Mouse (Mus musculus): ENCODE data around the gene Adamts17.

Gene Adamts17

DNA sequence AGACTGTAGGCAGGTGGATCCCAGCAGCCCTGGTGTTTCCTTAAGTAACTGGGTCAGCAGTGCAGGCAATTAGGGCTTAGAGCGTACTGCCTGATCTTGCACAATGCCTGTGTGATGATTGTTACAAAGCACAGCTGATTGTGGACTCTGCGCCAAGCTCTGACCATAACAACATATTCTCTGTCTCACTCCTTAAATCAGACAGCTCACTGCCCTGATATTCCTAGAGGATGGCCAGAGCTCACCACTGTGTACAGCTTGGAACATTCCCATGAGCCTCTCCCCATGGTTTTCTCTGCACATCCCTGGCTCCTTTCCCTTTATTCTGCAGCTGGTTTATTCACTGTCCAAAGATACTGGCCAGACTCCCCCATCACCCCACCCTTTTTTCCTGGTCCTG, 194.8 kb downstream of the Adamts17 start:
- DNase-seq (ENCODE audit: low spot score), result no peak

DNA sequence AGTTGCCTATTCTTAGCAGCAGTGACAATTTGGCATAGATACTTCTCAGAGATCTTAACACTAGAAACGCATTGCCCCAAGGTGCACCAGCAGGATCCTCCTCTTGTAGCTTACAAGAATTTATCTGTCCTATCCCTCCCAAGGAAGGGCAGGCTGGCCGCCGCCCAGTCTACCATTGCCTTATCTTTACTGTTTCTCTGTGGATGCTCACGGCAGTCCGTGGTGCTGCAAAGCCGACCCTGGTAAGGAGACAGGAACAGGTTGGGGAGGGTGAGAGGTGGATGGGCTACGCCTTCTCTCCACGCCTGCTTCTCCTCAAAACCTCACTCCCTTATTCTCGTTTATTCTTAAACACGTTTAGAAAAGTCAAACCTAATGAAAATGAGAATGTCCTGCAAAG, 195.7 kb downstream of the Adamts17 start:
- no peak for DNase-seq (ENCODE audit: low spot score)

DNA sequence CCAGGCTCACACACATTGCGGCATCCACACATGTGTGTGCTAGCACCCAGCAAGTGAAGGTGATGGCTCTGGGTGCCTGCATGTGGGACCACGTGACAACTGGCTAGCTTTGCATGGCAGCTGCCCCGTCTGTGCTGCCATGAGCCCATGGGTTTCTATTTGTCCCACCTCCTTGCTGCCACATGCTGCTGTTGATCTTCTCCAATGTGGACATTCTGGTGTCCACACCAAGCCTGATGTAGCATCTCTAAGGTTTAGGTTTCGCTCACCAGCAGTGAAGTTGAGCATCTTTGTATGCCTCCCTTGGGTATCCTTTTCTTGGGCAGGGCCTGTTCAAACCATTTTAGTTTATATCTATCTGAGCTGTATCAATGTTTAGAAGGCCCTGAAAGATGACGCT, 196.1 kb downstream of the Adamts17 start:
- DNase-seq (ENCODE audit: low spot score), result no peak

GRCm38 (mm10) chr7:67036502-67037485, 197.3 kb downstream of the Adamts17 start:
- no peak for DNase-seq (ENCODE audit: low spot score)

DNA sequence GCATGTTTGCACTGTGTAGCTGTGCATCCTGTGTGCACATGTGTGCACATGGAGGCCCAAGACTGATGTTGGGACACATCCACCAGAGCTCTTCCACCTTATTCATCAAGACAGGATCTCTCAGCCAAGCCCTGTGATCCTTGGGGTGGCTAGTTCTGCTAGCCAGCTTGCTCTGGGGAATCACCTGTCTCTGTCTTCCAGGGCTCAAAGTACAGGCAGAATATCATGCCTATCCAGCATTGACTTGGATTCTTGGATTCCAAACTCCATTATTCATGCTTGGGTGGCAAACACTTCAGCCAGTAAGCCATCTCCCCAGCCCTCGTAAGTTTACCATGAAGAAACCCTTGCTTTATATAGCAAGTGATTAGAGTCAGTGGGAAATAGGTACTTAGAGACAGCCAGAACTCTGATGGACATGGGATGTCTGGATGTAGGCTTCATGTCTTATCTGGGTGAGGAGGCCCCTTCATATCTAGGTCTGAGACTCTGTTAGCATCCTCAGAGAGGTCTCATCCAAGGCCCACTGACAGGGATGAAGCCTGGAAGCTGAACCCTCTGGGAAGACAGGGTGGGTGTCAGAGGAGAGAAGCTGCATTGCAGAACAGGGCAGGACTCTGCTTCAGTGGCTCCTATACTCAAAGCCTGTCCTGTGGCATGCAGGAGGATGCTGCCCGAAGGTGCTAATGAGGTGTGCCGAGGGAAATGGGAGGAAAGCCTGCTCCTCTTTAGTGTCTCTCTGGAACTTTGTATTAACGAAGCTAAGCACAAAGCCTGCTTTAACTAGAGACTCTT, 198.4 kb downstream of the Adamts17 start:
- DNase-seq (ENCODE audit: low spot score), result no peak

GRCm38 (mm10) chr7:67039143-67039542, 199.6 kb downstream of the Adamts17 start:
- no peak for DNase-seq (ENCODE audit: low spot score)

DNA sequence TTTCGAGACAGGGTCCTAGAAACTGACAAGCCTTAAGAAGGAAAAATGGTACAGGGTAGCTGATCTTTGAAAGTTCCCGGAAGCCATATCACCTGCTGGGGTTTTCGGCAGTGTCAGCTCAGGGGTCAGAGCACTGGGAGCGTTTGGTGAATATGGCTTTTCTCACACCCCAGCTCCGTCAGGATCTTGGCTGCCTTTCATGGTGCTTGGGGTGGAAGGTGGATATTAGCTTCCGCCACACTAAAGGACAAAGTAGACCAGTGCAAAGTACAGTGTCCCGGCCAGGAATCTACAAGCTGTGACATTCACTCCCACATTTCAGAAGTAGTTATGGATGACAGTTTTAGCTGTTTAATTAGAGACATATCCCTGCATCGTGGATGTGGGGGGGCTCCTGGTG, 200.3 kb downstream of the Adamts17 start:
- DNase-seq (ENCODE audit: low spot score), result no peak

- DNase-seq (ENCODE audit: low spot score), result no peak
Observed at GRCm38 (mm10) chr7:67041685-67042084, 202.2 kb downstream of the Adamts17 start.

GRCm38 (mm10) chr7:67044121-67044817, 204.7 kb downstream of the Adamts17 start:
- DNase-seq (ENCODE audit: low spot score), result no peak

DNA sequence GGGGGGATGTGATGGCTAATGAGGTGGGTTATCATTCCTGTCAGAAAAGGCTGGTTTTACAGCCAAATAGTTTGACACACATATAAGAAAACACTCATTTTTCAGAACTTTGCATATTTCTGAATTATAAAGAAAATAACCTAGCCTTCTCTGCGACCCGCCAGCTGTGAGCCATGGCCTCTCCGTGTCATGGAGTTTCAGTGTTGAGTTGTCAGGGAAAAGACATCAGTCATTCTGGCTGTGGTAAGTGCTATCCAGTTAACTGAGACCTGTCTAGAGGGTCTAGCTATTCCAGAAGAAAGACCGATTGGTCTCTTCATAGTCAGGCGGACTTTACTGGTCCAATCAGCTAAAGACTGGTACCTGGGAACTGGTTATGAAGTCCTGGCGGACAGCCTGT, 205.7 kb downstream of the Adamts17 start:
- DNase-seq (ENCODE audit: low spot score), result no peak

GRCm38 (mm10) chr7:67049206-67049605, 209.7 kb downstream of the Adamts17 start:
- no peak for DNase-seq (ENCODE audit: low spot score)

DNA sequence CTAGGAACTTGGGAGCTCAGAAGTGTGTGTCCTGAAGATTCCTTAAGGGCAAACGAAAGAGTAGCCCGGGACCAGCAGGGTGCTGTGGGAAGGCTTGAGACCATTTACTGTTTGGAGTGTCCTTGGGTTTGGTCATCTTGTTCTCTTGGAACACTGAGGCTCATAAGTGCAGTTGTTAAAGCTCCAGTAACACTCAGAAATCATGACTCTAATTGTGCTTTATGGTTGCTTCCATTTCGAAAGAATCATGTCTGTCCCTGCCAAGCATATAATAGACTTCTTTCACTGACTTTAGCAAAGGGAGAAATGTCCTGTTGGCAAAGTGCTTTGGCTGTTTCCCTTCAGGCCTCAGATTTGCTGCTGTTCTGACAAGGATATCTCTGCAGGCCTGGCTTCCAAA, 210.9 kb downstream of the Adamts17 start:
- DNase-seq (ENCODE audit: low spot score), result no peak

DNA sequence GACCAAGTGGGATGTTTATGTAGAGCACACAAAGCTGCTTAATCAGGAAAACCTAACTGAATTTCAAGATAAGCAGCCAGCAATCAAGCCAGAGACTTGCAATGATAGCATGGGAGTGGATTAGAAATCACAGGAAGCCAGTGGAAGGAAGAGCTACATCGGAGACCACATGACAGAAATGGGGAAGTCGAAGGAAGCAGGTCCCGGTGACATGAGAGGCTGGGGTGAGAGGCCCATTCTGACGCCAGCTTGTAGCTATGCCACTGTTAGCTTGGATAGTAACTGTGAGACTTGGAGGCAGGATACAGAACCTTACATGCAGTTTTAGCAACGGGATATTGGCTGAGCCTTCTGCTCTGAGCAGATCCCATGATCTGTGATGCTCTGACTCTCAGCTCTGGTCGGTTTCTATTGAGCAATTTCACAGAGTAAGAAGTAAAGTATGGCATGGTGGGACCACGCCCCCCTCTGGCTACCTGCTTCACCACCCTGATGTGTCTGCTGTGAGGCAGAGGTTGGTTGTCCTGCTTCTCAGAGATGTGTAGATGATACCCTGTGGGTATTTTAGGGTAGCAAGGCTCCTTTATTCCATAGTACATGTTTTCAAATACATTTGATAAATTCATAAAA, 211.7 kb downstream of the Adamts17 start:
- no peak for DNase-seq (ENCODE audit: low spot score)

DNA sequence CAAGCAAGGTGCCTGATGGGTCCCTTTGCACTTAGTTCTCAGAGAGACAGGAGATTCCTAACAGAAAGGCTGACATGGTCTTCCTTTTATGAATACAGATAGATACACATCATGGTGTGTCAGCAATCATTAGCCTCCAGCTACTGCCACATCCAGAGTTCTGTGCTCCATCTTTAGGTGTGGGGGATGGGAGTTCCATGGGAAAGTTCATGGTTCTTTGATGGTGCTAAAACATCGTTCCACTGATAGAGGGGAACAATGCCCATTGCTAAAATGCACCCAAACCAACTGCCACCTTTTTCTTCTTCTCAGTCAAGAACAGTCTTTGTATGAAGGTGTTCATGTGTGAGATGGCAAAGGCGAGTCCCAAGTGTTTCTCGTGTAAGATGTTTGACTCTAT, 215.3 kb downstream of the Adamts17 start:
- no peak for DNase-seq (ENCODE audit: low spot score)

- no peak for DNase-seq (ENCODE audit: low spot score)
Observed at GRCm38 (mm10) chr7:67055510-67055909, 216.0 kb downstream of the Adamts17 start.

DNA sequence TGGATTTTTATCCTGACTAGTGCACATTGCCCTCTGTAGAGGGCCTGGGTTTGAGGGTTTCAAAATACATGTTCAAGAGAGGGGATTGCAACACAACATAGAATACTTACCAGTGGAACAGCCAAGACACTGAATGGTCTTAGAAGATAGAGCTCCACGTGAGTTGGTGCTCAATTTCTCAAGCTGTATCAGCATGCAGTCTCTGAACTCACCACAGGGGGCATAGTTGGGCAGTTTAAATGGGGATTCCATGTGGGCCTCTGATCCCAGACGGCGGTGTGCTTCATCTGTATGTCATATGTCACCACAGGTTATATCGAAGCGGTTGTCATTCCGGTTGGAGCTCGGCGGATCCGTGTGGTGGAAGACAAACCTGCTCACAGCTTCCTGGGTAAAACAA, 222.2 kb downstream of the Adamts17 start:
- DNase-seq (ENCODE audit: low spot score), result peak; percentile 44

GRCm38 (mm10) chr7:67062571-67062970, 223.0 kb downstream of the Adamts17 start:
- DNase-seq (ENCODE audit: low spot score), result no peak

GRCm38 (mm10) chr7:67064627-67065305, 225.2 kb downstream of the Adamts17 start:
- DNase-seq (ENCODE audit: low spot score), result no peak

DNA sequence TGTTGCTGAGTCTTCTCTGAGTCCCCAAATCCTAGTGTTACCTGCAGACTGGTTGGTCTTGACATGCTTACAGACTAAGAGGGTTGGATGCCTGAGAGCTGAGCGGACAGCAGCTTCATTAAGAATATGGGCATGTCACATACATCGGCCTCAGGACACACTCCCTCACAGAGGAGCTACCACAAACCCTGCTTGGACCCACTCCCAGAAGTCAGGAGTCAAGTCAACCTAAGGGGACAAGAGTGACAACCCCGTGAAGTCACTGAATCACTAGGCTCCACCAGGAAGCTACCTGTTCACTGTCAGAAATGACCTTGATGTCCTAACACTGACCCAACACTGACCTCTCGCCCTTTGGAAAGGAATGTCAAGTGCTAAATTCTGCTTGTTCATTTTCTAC, 226.1 kb downstream of the Adamts17 start:
- DNase-seq (ENCODE audit: low spot score), result no peak

GRCm38 (mm10) chr7:67072015-67072685, 232.6 kb downstream of the Adamts17 start:
- DNase-seq (ENCODE audit: low spot score), result no peak

DNA sequence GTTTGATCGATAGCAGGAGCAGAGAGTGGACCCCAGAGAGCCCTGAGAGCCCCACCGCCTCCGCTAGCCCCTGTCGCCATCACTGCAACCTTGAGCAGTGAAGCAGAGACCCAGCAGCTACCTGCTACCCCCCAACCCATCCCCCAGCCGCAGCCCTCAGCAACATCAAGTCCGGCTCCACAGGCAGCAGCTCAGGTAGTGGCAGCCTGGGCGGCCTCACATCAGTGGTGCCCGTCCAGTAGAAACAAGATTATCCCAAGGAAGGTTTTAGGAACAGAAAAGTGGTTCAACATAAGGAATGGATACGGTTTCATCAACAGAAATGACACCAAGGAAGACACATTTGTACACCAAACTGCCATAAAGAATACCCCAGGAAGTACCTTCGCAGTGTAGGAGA, 243.2 kb downstream of the Adamts17 start:
- no peak for DNase-seq (ENCODE audit: low spot score)
